Mouse (Mus musculus) intestine, postnatal 0 days (tissue): ENCODE measurements around the gene Adra2b. TPM values are rescaled to one million over a fixed set of nuclear protein-coding genes. Genes with fewer than 3 reads are reported as not detected.
A peak's percentile ranks its signal among the peaks of the same experiment; 100 is the strongest.

ENCODE experiments used
- ATAC-seq: fragments of 200-750 bp; cut with Nextera tagmentation; 2 replicates; pipeline ENCODE4 v1.8.0; 2017; ENCODE audit warnings: mild to moderate bottlenecking, moderate TSS enrichment, moderate library complexity
- H3K27ac ChIP-seq: fragments of 300-500 bp; sonication (generic); 2 replicates; pipeline ENCODE4 v1.5.1; 2014; ENCODE audit warnings: mild to moderate bottlenecking, low read depth, low read length, moderate library complexity
- H3K27me3 ChIP-seq: fragments of 300-500 bp; sonication (generic); replicated peaks from 2 replicates; pipeline ENCODE4 v1.6.1; 2014; ENCODE audit warnings: low read length, mixed read lengths; ENCODE audit not compliant: control insufficient read depth, insufficient read depth
- H3K36me3 ChIP-seq: fragments of 300-500 bp; sonication (generic); 2 replicates; pipeline ENCODE4 v1.6.1; 2014; ENCODE audit warnings: mild to moderate bottlenecking, moderate library complexity; ENCODE audit not compliant: control insufficient read depth, insufficient read depth
- H3K4me1 ChIP-seq: fragments of 300-500 bp; sonication (generic); replicated peaks from 2 replicates; pipeline ENCODE4 v1.6.1; 2014; ENCODE audit warnings: antibody characterized with exemption, low read length, mixed read lengths; ENCODE audit not compliant: control insufficient read depth, insufficient read depth
- H3K4me2 ChIP-seq: fragments of 300-500 bp; sonication (generic); replicated peaks from 2 replicates; pipeline ENCODE4 v1.6.1; 2014; ENCODE audit warnings: low read depth, mild to moderate bottlenecking, moderate library complexity
- H3K4me3 ChIP-seq: fragments of 300-500 bp; sonication (generic); 2 replicates; pipeline ENCODE4 v1.5.1; 2014; ENCODE audit warnings: low read depth, low read length
- H3K9ac ChIP-seq: fragments of 300-500 bp; sonication (generic); 2 replicates; pipeline ENCODE4 v1.6.1; 2014; ENCODE audit warnings: mild to moderate bottlenecking, low read depth, low read length
- H3K9me3 ChIP-seq: fragments of 300-500 bp; sonication (generic); 2 replicates; pipeline ENCODE4 v1.6.1; 2016; ENCODE audit warnings: mixed run types; ENCODE audit not compliant: control insufficient read depth
- CTCF ChIP-seq: sonication (generic); IDR thresholded peaks from 2 replicates; pipeline ENCODE4 v1.5.1; 2016; ENCODE audit warnings: low read depth, mild to moderate bottlenecking, control low read depth, antibody characterized with exemption, moderate library complexity
- WGBS: fragments of 180-500 bp; shearing (Covaris S2); extraction: QIAGEN DNeasy Blood & Tissue Kit; methylation state at CpG from one replicate; pipeline ENCODE4 v1.1.7; 2014; 5-methylcytosine and 5-hydroxymethylcytosine counted together
- polyA plus RNA-seq: library from polyadenylated mRNA; unstranded; fragments of >200 nt; fragmentation: Nextera tagmentation; extraction: Ambion mirVana; gene quantifications from 2 replicates; pipeline ENCODE4 v1.2.1, GENCODE M21; 2015

The Adra2b gene
- polyA plus RNA-seq, 1 experiment from 2014 or later: 1.4 TPM

DNA sequence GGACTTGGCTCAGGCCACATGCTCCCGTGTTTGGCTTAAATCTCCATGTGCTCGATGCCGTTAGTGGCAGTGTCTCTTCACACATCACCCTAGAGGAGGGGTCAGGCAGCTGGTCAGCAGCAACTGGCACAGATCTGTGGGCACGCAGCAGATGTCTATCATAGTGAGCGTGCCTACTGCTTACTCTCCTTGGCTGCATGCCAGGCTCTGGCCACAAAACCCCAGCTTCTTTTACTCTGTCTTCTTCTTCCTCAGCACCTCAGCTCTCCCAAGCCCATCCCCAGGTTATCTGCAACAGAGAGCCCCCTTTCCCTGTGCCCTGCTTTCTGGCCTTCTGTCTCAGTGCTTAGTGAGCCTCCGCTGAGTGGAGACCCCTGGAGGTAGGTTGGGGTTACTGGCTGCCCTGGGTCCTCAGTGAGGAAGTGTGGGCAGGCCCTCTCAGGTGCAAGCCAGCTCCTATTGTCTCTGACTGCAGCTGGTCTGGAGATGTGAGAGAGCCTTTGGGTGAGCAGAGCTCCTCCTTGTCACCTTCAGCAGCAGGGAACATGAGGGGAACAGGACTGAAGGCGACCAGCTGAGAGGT, 12.8 kb downstream of the Adra2b start:
- H3K4me1 ChIP-seq: no peaks in the 10 kb centered on the region
- no peaks in the 10 kb centered on the region for H3K36me3 ChIP-seq
- peak; percentile 64 for TF ChIP-seq CTCF
- WGBS: 51% methylated on average over 7 of the region's 7 CpGs
- no peak overlapping the region for H3K9ac ChIP-seq
- no peaks in the 10 kb centered on the region for H3K27me3 ChIP-seq
- no peak for ATAC-seq
- no peak overlapping the region for H3K27ac ChIP-seq
- no peak overlapping the region for H3K4me3 ChIP-seq
- no peaks in the 10 kb centered on the region for H3K9me3 ChIP-seq
- H3K4me2 ChIP-seq: no peak overlapping the region

DNA sequence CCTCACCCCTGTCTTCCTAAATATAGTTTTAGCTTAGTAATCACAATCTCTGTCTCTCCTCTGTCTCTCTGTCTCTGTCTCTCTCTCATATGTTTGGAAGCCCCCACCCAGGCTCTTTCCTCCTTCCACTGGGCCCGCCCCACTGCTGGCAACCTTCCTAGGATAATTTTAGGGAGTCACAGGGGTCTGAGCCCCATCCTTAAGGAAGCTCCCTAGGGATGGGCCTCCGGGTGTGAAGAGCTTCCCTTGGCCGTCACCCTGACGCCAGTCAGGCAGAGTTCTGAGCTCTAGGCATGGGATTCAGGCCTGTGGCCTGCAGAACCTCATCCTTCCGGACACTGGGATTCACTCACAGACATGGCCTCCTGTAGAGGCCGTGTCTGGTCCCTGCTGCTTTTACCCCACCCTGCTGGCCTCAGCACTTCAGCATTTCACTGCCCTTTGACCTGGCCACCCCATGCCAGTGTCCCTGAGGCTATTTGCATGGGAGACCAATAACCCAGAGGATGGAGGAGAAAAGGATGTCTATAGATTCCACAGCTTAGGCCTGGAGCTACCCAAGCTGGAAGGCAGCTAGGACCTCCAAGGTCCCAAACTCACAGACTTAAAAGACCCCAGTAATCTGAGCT, 13.5 kb downstream of the Adra2b start:
- Histone ChIP-seq H3K4me1 (no peaks in the 10 kb centered on the region), H3K4me3 (no peak overlapping the region), H3K4me2 (no peak overlapping the region), H3K36me3 (no peaks in the 10 kb centered on the region), H3K27me3 (no peaks in the 10 kb centered on the region), H3K9ac (no peak overlapping the region), H3K9me3 (no peaks in the 10 kb centered on the region), H3K27ac (no peak overlapping the region)
- TF ChIP-seq CTCF: no peak
- WGBS: 75% methylated on average over 6 of the region's 6 CpGs
- ATAC-seq: no peak

- Histone ChIP-seq H3K4me3 (no peak overlapping the region), H3K27ac (no peak overlapping the region), H3K9ac (no peak overlapping the region), H3K9me3 (no peaks in the 10 kb centered on the region), H3K4me1 (no peaks in the 10 kb centered on the region), H3K36me3 (no peaks in the 10 kb centered on the region), H3K4me2 (no peak overlapping the region), H3K27me3 (no peaks in the 10 kb centered on the region)
- no peak for ATAC-seq
- TF ChIP-seq CTCF: no peak
- WGBS: 74% methylated on average over 7 of the region's 7 CpGs
Observed at GRCm38 (mm10) chr2:127377942-127378610, 15.1 kb downstream of the Adra2b start.

DNA sequence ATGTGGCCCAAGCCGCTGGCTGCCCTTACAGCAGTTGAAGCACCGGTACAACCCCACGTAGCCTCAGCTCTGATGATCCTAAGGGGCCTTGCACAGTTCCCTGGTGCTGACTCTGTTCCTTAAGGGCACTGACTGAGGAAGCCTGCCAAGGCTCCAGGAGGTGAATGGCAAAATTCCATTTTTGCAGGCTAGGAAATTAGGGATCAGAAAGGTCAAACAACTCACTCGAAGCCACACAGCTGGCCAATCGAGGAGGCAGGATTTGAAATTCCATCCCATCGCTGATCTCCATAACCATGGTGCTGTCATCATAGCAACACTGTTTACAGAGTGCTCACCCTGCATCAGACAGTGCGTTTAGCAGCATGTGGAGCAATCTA, 15.6 kb downstream of the Adra2b start:
- ATAC-seq: no peak
- no peak overlapping the region for H3K9ac ChIP-seq
- no peak overlapping the region for H3K4me2 ChIP-seq
- no peaks in the 10 kb centered on the region for H3K27me3 ChIP-seq
- no peak overlapping the region for H3K4me3 ChIP-seq
- no peaks in the 10 kb centered on the region for H3K36me3 ChIP-seq
- no peaks in the 10 kb centered on the region for H3K4me1 ChIP-seq
- WGBS: 49% methylated on average over 7 of the region's 7 CpGs
- H3K27ac ChIP-seq: no peak overlapping the region
- no peak for TF ChIP-seq CTCF
- no peaks in the 10 kb centered on the region for H3K9me3 ChIP-seq

DNA sequence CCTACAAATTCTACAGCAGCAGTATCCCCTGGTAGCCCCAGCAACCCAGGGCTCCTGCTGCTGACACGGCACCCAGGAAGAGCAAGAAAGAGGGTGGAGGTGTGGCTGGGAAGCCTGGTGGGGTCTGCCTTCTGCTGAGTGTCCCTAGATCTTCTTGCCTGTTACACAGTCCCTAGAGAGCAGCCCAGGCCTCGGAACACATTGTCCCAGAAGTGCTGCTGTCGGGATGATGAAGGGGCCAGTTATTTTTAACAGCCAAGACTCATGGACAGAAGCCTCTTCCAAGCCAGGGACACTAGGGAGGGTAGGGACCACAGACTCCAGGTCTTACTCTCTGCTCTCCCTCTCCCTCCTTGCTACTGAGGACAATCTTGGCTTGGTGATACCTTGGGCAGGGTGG, 16.2 kb downstream of the Adra2b start:
- H3K27ac ChIP-seq: no peak overlapping the region
- no peak overlapping the region for H3K9ac ChIP-seq
- ATAC-seq: no peak
- no peak overlapping the region for H3K4me2 ChIP-seq
- WGBS: 62% methylated on average over 3 of the region's 3 CpGs
- no peaks in the 10 kb centered on the region for H3K4me1 ChIP-seq
- no peak overlapping the region for H3K4me3 ChIP-seq
- no peaks in the 10 kb centered on the region for H3K27me3 ChIP-seq
- H3K36me3 ChIP-seq: no peaks in the 10 kb centered on the region
- TF ChIP-seq CTCF: no peak
- H3K9me3 ChIP-seq: no peaks in the 10 kb centered on the region

DNA sequence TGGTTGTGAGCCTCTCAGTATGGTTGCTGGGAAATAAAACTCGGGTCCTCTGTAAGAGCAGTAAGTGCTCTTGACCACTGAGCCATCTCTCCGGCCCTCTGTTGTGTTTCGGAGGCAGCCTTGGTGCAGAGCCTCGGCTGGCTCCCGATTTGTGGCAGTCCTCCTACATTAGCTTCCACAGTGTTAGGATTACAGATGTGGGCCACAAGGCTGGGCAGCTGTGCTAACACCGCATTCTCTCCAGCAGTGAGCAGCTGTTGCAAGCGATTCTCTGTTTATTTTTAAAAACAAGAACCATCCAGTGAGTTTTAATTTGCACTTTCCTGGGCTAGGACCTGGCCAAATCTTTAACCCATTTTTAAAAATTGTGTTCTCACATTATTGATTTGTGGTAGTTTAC, 20.9 kb downstream of the Adra2b start:
- WGBS: 56% methylated on average over 7 of the region's 7 CpGs
- no peaks in the 10 kb centered on the region for H3K36me3 ChIP-seq
- H3K4me1 ChIP-seq: no peaks in the 10 kb centered on the region
- H3K27ac ChIP-seq: no peak overlapping the region
- TF ChIP-seq CTCF: no peak
- H3K4me2 ChIP-seq: no peak overlapping the region
- ATAC-seq: no peak
- H3K9me3 ChIP-seq: no peaks in the 10 kb centered on the region
- H3K27me3 ChIP-seq: no peaks in the 10 kb centered on the region
- H3K9ac ChIP-seq: no peak overlapping the region
- H3K4me3 ChIP-seq: no peak overlapping the region
